Comparison of ENCODE assay signal across 8 mouse cellular contexts in genomic region chr7:67647277-67647676, GRCm38 (mm10). TPM values are rescaled to one million over a fixed set of nuclear protein-coding genes. Genes with fewer than 3 reads are reported as not detected.
DNase-seq lines count a peak whose midpoint lies in the region; ATAC-seq and TF ChIP-seq lines count a peak whose summit lies in the region.

Gene Ttc23 (plus strand): TSS chr7:67647410.

- ATAC-seq in megakaryocyte, adult 5-6 weeks (ENCODE audit: poor library complexity, severe bottlenecking) = no peak
- no peak; the same call in 1 of the 2 replicates for ATAC-seq in heart, embryonic 15.5 days (replicated peaks; ENCODE audit: insufficient number of reproducible peaks, insufficient read depth, low FRiP score, low read depth)
- peak; percentile 60 for ATAC-seq in limb, embryonic 14.5 days (ENCODE audit: low FRiP score, low read depth)
- no peak for ATAC-seq in inflammation-experienced regulatory T-cells, adult 6 months

- H3K9me3 ChIP-seq in megakaryocyte, embryonic 14.5 days = no peaks in the 10 kb centered on the region
- no peaks in the 10 kb centered on the region for H3K9me3 ChIP-seq in heart, embryonic 15.5 days (replicated peaks)
- H3K9me3 ChIP-seq in limb, embryonic 14.5 days (ENCODE audit: control insufficient read depth, low read length) = no peaks in the 10 kb centered on the region

- peak; percentile 56; the same call in 1 of the 2 replicates for TF ChIP-seq POLR2A in embryonic fibroblast, embryonic 13.5 days (IDR thresholded peaks at IDR 0.05; ENCODE audit: low read depth, low read length)
- no peak for TF ChIP-seq POLR2A in limb, embryonic 14.5 days (IDR thresholded peaks at IDR 0.05; ENCODE audit: borderline replicate concordance, extremely low read depth, insufficient read depth, insufficient read length)

- H3K36me3 ChIP-seq in megakaryocyte, embryonic 14.5 days (replicated peaks; ENCODE audit: low read length) = no peaks in the 10 kb centered on the region
- H3K36me3 ChIP-seq in heart, embryonic 15.5 days = no peaks in the 10 kb centered on the region
- no peaks in the 10 kb centered on the region for H3K36me3 ChIP-seq in limb, embryonic 14.5 days (ENCODE audit: control insufficient read depth, insufficient read depth, low read length)

- no peaks in the 10 kb centered on the region for H3K27me3 ChIP-seq in megakaryocyte, embryonic 14.5 days (replicated peaks)
- no peaks in the 10 kb centered on the region for H3K27me3 ChIP-seq in heart, embryonic 15.5 days
- no peaks in the 10 kb centered on the region for H3K27me3 ChIP-seq in limb, embryonic 14.5 days (ENCODE audit: control insufficient read depth, insufficient read depth, low read length)

- WGBS in heart, embryonic 15.5 days = 3% methylated on average over 5 of the region's 5 CpGs
- WGBS in limb, embryonic 14.5 days = 1% methylated on average over 5 of the region's 5 CpGs

- H3K27ac ChIP-seq in embryonic fibroblast, embryonic 13.5 days (ENCODE audit: insufficient read depth, low read length) = peak within 1 kb of the TSS; percentile 76
- peak within 1 kb of the TSS; percentile 62 for H3K27ac ChIP-seq in heart, embryonic 15.5 days
- peak within 1 kb of the TSS; percentile 89 for H3K27ac ChIP-seq in limb, embryonic 14.5 days (replicated peaks; ENCODE audit: low read depth, low read length)

- peak within 1 kb of the TSS; percentile 99 for H3K4me3 ChIP-seq in megakaryocyte, embryonic 14.5 days (replicated peaks)
- peak within 1 kb of the TSS; percentile 99 for H3K4me3 ChIP-seq in embryonic fibroblast, embryonic 13.5 days (ENCODE audit: insufficient read depth, low read length)
- peak within 1 kb of the TSS; percentile 80 for H3K4me3 ChIP-seq in heart, embryonic 15.5 days
- peak within 1 kb of the TSS; percentile 85 for H3K4me3 ChIP-seq in limb, embryonic 14.5 days (replicated peaks; ENCODE audit: low read length)

- peak within 1 kb of the TSS; percentile 66 for H3K9ac ChIP-seq in heart, embryonic 15.5 days
- H3K9ac ChIP-seq in limb, embryonic 14.5 days (ENCODE audit: low read depth, low read length, severe bottlenecking) = peak within 1 kb of the TSS; percentile 83

- H3K4me2 ChIP-seq in heart, embryonic 15.5 days = peak within 1 kb of the TSS; percentile 82
- peak within 1 kb of the TSS; percentile 77 for H3K4me2 ChIP-seq in limb, embryonic 14.5 days (replicated peaks; ENCODE audit: low read depth, low read length, severe bottlenecking)

- H3K4me1 ChIP-seq in megakaryocyte, embryonic 14.5 days = peaks cover 26% of the 10 kb centered on the region
- H3K4me1 ChIP-seq in embryonic fibroblast, embryonic 13.5 days (ENCODE audit: control insufficient read depth, insufficient read depth, low read length) = no peaks in the 10 kb centered on the region; the same call in 1 of the 2 replicates
- H3K4me1 ChIP-seq in heart, embryonic 15.5 days (replicated peaks) = peaks cover 36% of the 10 kb centered on the region
- H3K4me1 ChIP-seq in limb, embryonic 14.5 days (ENCODE audit: control insufficient read depth, insufficient read depth, low read length) = peaks cover 35% of the 10 kb centered on the region

- peak; percentile 88 for DNase-seq in limb, embryonic 14.5 days (ENCODE audit: low spot score)
- peak; percentile 76 for DNase-seq in retina, embryonic 14.5 days (ENCODE audit: low spot score)
- no peak for DNase-seq in thymus, postnatal 25 days

- no peak for TF ChIP-seq CTCF in embryonic fibroblast, embryonic 13.5 days (IDR thresholded peaks at IDR 0.05; ENCODE audit: borderline replicate concordance, insufficient read depth, low read length)

RNA-seq across cellular contexts. Expression of gene Ttc23, which starts in this region (rescaled TPM):
- polyA plus RNA-seq in megakaryocyte, embryonic 14.5 days (2012; ENCODE audit: insufficient read depth, low replicate concordance) = 4.3 and 6.7 TPM in 2 replicates
- total RNA-seq in megakaryocyte, adult 5-6 weeks (2015) = 0.36 and 1.9 TPM in 2 replicates
- 0.69 and 2.1 TPM in 2 replicates for total RNA-seq in megakaryocyte, adult 5-6 weeks (2017)
- polyA plus RNA-seq in embryonic fibroblast, embryonic 13.5 days (2011; ENCODE audit: insufficient read length, low read depth, missing spikeins) = 36.9 and 54.8 TPM in 2 replicates
- 15.7 and 20.4 TPM in 2 replicates for polyA plus RNA-seq in heart, embryonic 15.5 days (2015; fragmentation: Nextera tagmentation; extraction: Ambion mirVana)
- polyA plus RNA-seq in limb, embryonic 14.5 days (2012; rRNA removed) = 32.9 and 33.4 TPM in 2 replicates
- polyA plus RNA-seq in limb, embryonic 14.5 days (2014; fragmentation: Nextera tagmentation; extraction: Ambion mirVana) = 46.9 and 50.4 TPM in 2 replicates
- 1 to 10 TPM in 1 of 3 experiments, under 1 TPM in 2; 0.42 to 1.8 (median 0.64) TPM for polyA plus RNA-seq in inflammation-experienced regulatory T-cells, adult 6 months (2017; shearing (Covaris generic))
